Mouse (Mus musculus) heart, postnatal 0 days (tissue): ENCODE measurements around the gene Dnajb6. TPM values are rescaled to one million over a fixed set of nuclear protein-coding genes. Genes with fewer than 3 reads are reported as not detected.

Experiments
- ATAC-seq: fragments of 200-750 bp; cut with Nextera tagmentation; 2 replicates; pipeline ENCODE4 v1.8.0; 2017; ENCODE audit warnings: low read depth, moderate number of reproducible peaks, moderate library complexity; ENCODE audit not compliant: insufficient read depth
- DNase-seq: peaks from one replicate; pipeline ENCODE4 v3.0.0-alpha.2; 2016; ENCODE audit warnings: low spot score
- H3K27ac ChIP-seq: fragments of 300-500 bp; sonication (generic); 2 replicates; pipeline ENCODE4 v1.5.1; 2014; ENCODE audit warnings: low read depth, mild to moderate bottlenecking
- H3K27me3 ChIP-seq: fragments of 300-500 bp; sonication (generic); 2 replicates; pipeline ENCODE4 v1.6.1; 2014; ENCODE audit warnings: low read length, mixed read lengths; ENCODE audit not compliant: control insufficient read depth, insufficient read depth
- H3K36me3 ChIP-seq: fragments of 300-500 bp; sonication (generic); replicated peaks from 2 replicates; pipeline ENCODE4 v1.6.1; 2014; ENCODE audit warnings: low read length, mixed read lengths; ENCODE audit not compliant: control insufficient read depth, insufficient read depth
- H3K4me1 ChIP-seq: fragments of 300-500 bp; sonication (generic); 2 replicates; pipeline ENCODE4 v1.6.1; 2014; ENCODE audit warnings: antibody characterized with exemption; ENCODE audit not compliant: control insufficient read depth, insufficient read depth
- H3K4me2 ChIP-seq: fragments of 300-500 bp; sonication (generic); 2 replicates; pipeline ENCODE4 v1.6.1; 2014; ENCODE audit warnings: low read depth, mild to moderate bottlenecking, low read length, moderate library complexity
- H3K4me3 ChIP-seq: fragments of 300-500 bp; sonication (generic); 2 replicates; pipeline ENCODE4 v1.5.1; 2014; ENCODE audit warnings: low read depth, low read length
- H3K9ac ChIP-seq: fragments of 300-500 bp; sonication (generic); replicated peaks from 2 replicates; pipeline ENCODE4 v1.6.1; 2014; ENCODE audit warnings: low read depth, low read length, mixed read lengths
- H3K9me3 ChIP-seq: fragments of 300-500 bp; sonication (generic); replicated peaks from 2 replicates; pipeline ENCODE4 v1.6.1; 2016; ENCODE audit warnings: low read length; ENCODE audit not compliant: control insufficient read depth
- CTCF ChIP-seq: IDR thresholded peaks from 2 replicates; pipeline ENCODE4 v1.5.1; 2016; ENCODE audit warnings: antibody characterized with exemption, control low read depth, low read depth
- EP300 ChIP-seq: IDR thresholded peaks from 2 replicates; pipeline ENCODE4 v1.6.1; 2016; ENCODE audit warnings: antibody characterized with exemption, low read depth
- WGBS: fragments of 180-500 bp; shearing (Covaris S2); extraction: QIAGEN DNeasy Blood & Tissue Kit; methylation state at CpG from one replicate; pipeline ENCODE4 v1.1.7; 2014; 5-methylcytosine and 5-hydroxymethylcytosine counted together
- polyA plus RNA-seq: library from polyadenylated mRNA; unstranded; fragments of >200 nt; fragmentation: Nextera tagmentation; extraction: Ambion mirVana; gene quantifications from 2 replicates; pipeline ENCODE4 v1.2.1, GENCODE M21; 2015
- total RNA-seq: library from RNA; depleted of rRNA; stranded (reverse); fragments of >200 nt; gene quantifications from 2 replicates; pipeline ENCODE4 v1.2.3, GENCODE M21; 2014; ENCODE audit warnings: low replicate concordance

Dnajb6 gene
- total and polyA plus RNA-seq, 2 experiments from 2014 or later, result 37.2 to 88.6 TPM

- no peak for DNase-seq
- peak overlapping the region; percentile 98 for H3K27ac ChIP-seq
- no peak for ATAC-seq
- H3K4me2 ChIP-seq, result peak overlapping the region; percentile 71
- no peak for TF ChIP-seq CTCF
- TF ChIP-seq EP300, result no peak
- no peaks in the 10 kb centered on the region for H3K9me3 ChIP-seq
- peak overlapping the region; percentile 90 for H3K9ac ChIP-seq
- no peaks in the 10 kb centered on the region for H3K36me3 ChIP-seq
- H3K27me3 ChIP-seq, result no peaks in the 10 kb centered on the region
- H3K4me3 ChIP-seq, result peak overlapping the region; percentile 76
- WGBS, result 45% methylated on average over 6 of the region's 6 CpGs
- peaks cover 13% of the 10 kb centered on the region for H3K4me1 ChIP-seq
These were observed 517 bp upstream of the Dnajb6 start for GRCm38 (mm10) chr5:29734831-29735510.

- DNase-seq (peak; percentile 51), ATAC-seq (peak; percentile 63)
- H3K9ac ChIP-seq, result peak overlapping the region; percentile 90
- peaks cover 24% of the 10 kb centered on the region for H3K4me1 ChIP-seq
- H3K27me3 ChIP-seq, result no peaks in the 10 kb centered on the region
- no peaks in the 10 kb centered on the region for H3K9me3 ChIP-seq
- WGBS, result 2% methylated on average over 39 of the region's 48 CpGs
- TF ChIP-seq EP300 (no peak), CTCF (no peak)
- peak overlapping the region; percentile 98 for H3K27ac ChIP-seq
- H3K36me3 ChIP-seq, result no peaks in the 10 kb centered on the region
- H3K4me3 ChIP-seq, result peak overlapping the region; percentile 76
- peak overlapping the region; percentile 71 for H3K4me2 ChIP-seq
These were observed 799 bp downstream of the Dnajb6 start for GRCm38 (mm10) chr5:29736073-29736900.

DNA sequence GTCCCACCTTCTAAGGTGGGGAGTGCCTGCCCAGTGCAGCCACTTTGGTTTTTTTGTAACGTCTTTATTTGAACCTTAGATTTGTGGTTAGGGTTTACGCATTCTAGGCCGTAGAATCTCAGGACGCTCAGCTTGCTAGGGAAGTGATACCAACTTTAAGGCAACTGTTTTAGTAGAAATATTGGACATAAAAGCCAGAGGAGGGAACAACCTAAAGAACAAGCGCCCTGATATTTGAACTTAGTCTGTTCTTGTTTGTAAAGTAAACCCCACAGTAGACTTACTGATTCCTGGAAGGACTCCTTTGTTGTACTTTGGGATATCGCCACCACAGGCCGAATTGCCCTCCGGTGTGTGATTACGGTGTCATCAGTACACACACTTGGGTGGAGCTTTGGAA is 1.5 kb downstream of the Dnajb6 start:
- WGBS, result 47% methylated on average over 9 of the region's 9 CpGs
- H3K36me3 ChIP-seq, result no peaks in the 10 kb centered on the region
- H3K4me3 ChIP-seq, result peak overlapping the region; percentile 76
- peak overlapping the region; percentile 71 for H3K4me2 ChIP-seq
- peak overlapping the region; percentile 98; the same call in 1 of the 2 replicates for H3K27ac ChIP-seq
- DNase-seq (no peak), ATAC-seq (no peak)
- peak overlapping the region; percentile 90 for H3K9ac ChIP-seq
- no peaks in the 10 kb centered on the region for H3K27me3 ChIP-seq
- TF ChIP-seq EP300 (no peak), CTCF (no peak)
- H3K9me3 ChIP-seq, result no peaks in the 10 kb centered on the region
- H3K4me1 ChIP-seq, result peaks cover 27% of the 10 kb centered on the region

DNA sequence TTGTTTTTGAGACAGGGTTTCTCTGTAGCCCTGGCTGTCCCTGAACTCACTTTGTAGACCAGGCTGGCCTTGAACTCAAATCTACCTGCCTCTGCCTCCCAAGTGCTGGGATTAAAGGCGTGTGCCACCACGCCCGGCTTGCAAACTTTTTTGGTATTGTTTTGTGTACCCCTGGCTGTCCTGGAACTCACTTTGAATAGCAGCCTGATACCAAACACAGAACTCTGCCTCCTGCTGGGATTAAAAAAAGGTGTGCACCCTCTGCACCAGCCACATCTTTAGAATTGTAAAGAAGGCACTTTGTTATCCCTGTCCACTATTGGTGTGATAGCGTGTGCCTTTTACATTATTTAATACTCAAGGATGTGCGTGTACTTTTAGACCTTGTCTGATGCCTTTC is 2.0 kb downstream of the Dnajb6 start:
- H3K36me3 ChIP-seq, result no peaks in the 10 kb centered on the region
- H3K9me3 ChIP-seq, result no peaks in the 10 kb centered on the region
- DNase-seq, result no peak
- H3K4me1 ChIP-seq, result peaks cover 27% of the 10 kb centered on the region
- WGBS, result 87% methylated on average over 5 of the region's 5 CpGs
- H3K4me2 ChIP-seq, result peak overlapping the region; percentile 71
- H3K9ac ChIP-seq, result no peak overlapping the region
- no peaks in the 10 kb centered on the region for H3K27me3 ChIP-seq
- TF ChIP-seq CTCF, result no peak
- no peak for TF ChIP-seq EP300
- peak overlapping the region; percentile 76; the same call in 1 of the 2 replicates for H3K4me3 ChIP-seq
- H3K27ac ChIP-seq, result no peak overlapping the region
- ATAC-seq, result no peak

DNA sequence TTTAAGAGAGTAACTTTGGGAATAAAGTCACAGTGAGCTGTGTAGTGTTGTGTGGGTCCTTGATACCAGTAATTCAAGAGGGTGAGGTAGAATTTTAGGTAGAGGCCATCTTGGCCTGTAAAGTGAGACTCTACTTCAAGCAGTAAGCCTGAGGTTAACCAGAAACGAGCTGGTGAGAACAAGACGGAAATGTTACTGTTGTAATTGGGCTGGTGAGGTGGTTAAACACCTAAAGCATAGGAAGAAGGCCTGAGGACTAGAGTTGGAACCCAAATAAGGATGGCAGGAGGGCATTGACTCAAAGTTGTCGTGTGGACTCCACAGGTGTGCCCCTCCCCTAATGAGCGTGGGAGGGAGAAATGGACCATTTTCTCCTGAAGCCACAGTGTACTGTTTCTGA is 2.6 kb downstream of the Dnajb6 start:
- TF ChIP-seq EP300, result no peak
- no peak for TF ChIP-seq CTCF
- Histone ChIP-seq H3K27ac (no peak overlapping the region), H3K4me3 (no peak overlapping the region), H3K4me2 (no peak overlapping the region), H3K9ac (no peak overlapping the region), H3K36me3 (no peaks in the 10 kb centered on the region), H3K4me1 (peaks cover 27% of the 10 kb centered on the region), H3K27me3 (no peaks in the 10 kb centered on the region), H3K9me3 (no peaks in the 10 kb centered on the region)
- 74% methylated on average over 4 of the region's 4 CpGs for WGBS
- DNase-seq (no peak), ATAC-seq (no peak)
